Mouse (Mus musculus): Measurements from ENCODE around the gene Tmem37. TPM values are rescaled to one million over a fixed set of nuclear protein-coding genes. Genes with fewer than 3 reads are reported as not detected.

Gene Tmem37
- polyA plus RNA-seq, 1 experiment from 2014 or later = 5.5 TPM

- H3K27me3 ChIP-seq = peaks cover 37% of the 10 kb centered on the region
- H3K27ac ChIP-seq = no peak overlapping the region
- H3K36me3 ChIP-seq = no peaks in the 10 kb centered on the region
- no peak overlapping the region for H3K9ac ChIP-seq
- no peaks in the 10 kb centered on the region for H3K9me3 ChIP-seq
- no peak overlapping the region for H3K4me3 ChIP-seq
- H3K4me2 ChIP-seq = no peak overlapping the region
- ATAC-seq (ENCODE audit: insufficient number of reproducible peaks, insufficient read depth, low FRiP score, low TSS enrichment, low read depth) = no peak
- WGBS = 86% methylated on average over 4 of the region's 4 CpGs
- H3K4me1 ChIP-seq = peaks cover 19% of the 10 kb centered on the region
Measured at GRCm38 (mm10) chr1:120071133-120071532, 2.7 kb downstream of the Tmem37 start.

- no peak overlapping the region for H3K27ac ChIP-seq
- 58% methylated on average over 6 of the region's 6 CpGs for WGBS
- peaks cover 30% of the 10 kb centered on the region for H3K27me3 ChIP-seq
- no peak overlapping the region for H3K4me3 ChIP-seq
- no peaks in the 10 kb centered on the region for H3K36me3 ChIP-seq
- no peak overlapping the region for H3K4me2 ChIP-seq
- H3K9ac ChIP-seq = no peak overlapping the region
- no peaks in the 10 kb centered on the region for H3K9me3 ChIP-seq
- H3K4me1 ChIP-seq = peaks cover 19% of the 10 kb centered on the region
- no peak for ATAC-seq (ENCODE audit: insufficient number of reproducible peaks, insufficient read depth, low FRiP score, low TSS enrichment, low read depth)
Measured at GRCm38 (mm10) chr1:120070168-120070567, 3.7 kb downstream of the Tmem37 start.

GRCm38 (mm10) chr1:120069120-120069519 lies 4.8 kb downstream of the Tmem37 start:
- H3K4me3 ChIP-seq = no peak overlapping the region
- WGBS = 79% methylated on average over 5 of the region's 5 CpGs
- H3K9ac ChIP-seq = no peak overlapping the region
- H3K27ac ChIP-seq = no peak overlapping the region
- no peak for ATAC-seq (ENCODE audit: insufficient number of reproducible peaks, insufficient read depth, low FRiP score, low TSS enrichment, low read depth)
- no peaks in the 10 kb centered on the region for H3K36me3 ChIP-seq
- H3K4me2 ChIP-seq = no peak overlapping the region
- peaks cover 16% of the 10 kb centered on the region for H3K4me1 ChIP-seq
- H3K27me3 ChIP-seq = peaks cover 20% of the 10 kb centered on the region
- no peaks in the 10 kb centered on the region for H3K9me3 ChIP-seq

- H3K27ac ChIP-seq = no peak overlapping the region
- no peak overlapping the region for H3K4me3 ChIP-seq
- 86% methylated on average over 3 of the region's 3 CpGs for WGBS
- H3K27me3 ChIP-seq = no peaks in the 10 kb centered on the region
- no peaks in the 10 kb centered on the region for H3K36me3 ChIP-seq
- H3K9ac ChIP-seq = no peak overlapping the region
- no peaks in the 10 kb centered on the region for H3K9me3 ChIP-seq
- no peak for ATAC-seq (ENCODE audit: insufficient number of reproducible peaks, insufficient read depth, low FRiP score, low TSS enrichment, low read depth)
- no peak overlapping the region for H3K4me2 ChIP-seq
- no peaks in the 10 kb centered on the region for H3K4me1 ChIP-seq
Measured at GRCm38 (mm10) chr1:120066625-120067024, 7.2 kb downstream of the Tmem37 start.

GRCm38 (mm10) chr1:120066159-120066558 lies 7.7 kb downstream of the Tmem37 start:
- no peaks in the 10 kb centered on the region for H3K36me3 ChIP-seq
- no peak for ATAC-seq (ENCODE audit: insufficient number of reproducible peaks, insufficient read depth, low FRiP score, low TSS enrichment, low read depth)
- H3K9me3 ChIP-seq = no peaks in the 10 kb centered on the region
- WGBS = 86% methylated on average over 8 of the region's 8 CpGs
- no peak overlapping the region for H3K27ac ChIP-seq
- no peaks in the 10 kb centered on the region for H3K27me3 ChIP-seq
- H3K4me2 ChIP-seq = no peak overlapping the region
- no peak overlapping the region for H3K4me3 ChIP-seq
- no peak overlapping the region for H3K9ac ChIP-seq
- H3K4me1 ChIP-seq = no peaks in the 10 kb centered on the region

- Histone ChIP-seq H3K27me3 (no peaks in the 10 kb centered on the region), H3K4me2 (no peak overlapping the region), H3K36me3 (no peaks in the 10 kb centered on the region), H3K4me3 (no peak overlapping the region), H3K9ac (no peak overlapping the region), H3K4me1 (no peaks in the 10 kb centered on the region), H3K9me3 (no peaks in the 10 kb centered on the region), H3K27ac (no peak overlapping the region)
- no peak for ATAC-seq (ENCODE audit: insufficient number of reproducible peaks, insufficient read depth, low FRiP score, low TSS enrichment, low read depth)
- whole genome bisulfite sequencing = 87% methylated on average over 11 of the region's 11 CpGs
Measured at GRCm38 (mm10) chr1:120064036-120064682, 9.7 kb downstream of the Tmem37 start.

- H3K4me2 ChIP-seq = no peak overlapping the region
- no peaks in the 10 kb centered on the region for H3K27me3 ChIP-seq
- WGBS = 91% methylated on average over 7 of the region's 7 CpGs
- H3K9me3 ChIP-seq = no peaks in the 10 kb centered on the region
- no peak overlapping the region for H3K4me3 ChIP-seq
- no peaks in the 10 kb centered on the region for H3K36me3 ChIP-seq
- H3K27ac ChIP-seq = no peak overlapping the region
- peaks cover 5% of the 10 kb centered on the region for H3K4me1 ChIP-seq
- no peak for ATAC-seq (ENCODE audit: insufficient number of reproducible peaks, insufficient read depth, low FRiP score, low TSS enrichment, low read depth)
- H3K9ac ChIP-seq = no peak overlapping the region
Measured at GRCm38 (mm10) chr1:120062231-120062630, 11.6 kb downstream of the Tmem37 start.

GRCm38 (mm10) chr1:120060687-120061086 lies 13.2 kb downstream of the Tmem37 start:
- ATAC-seq (ENCODE audit: insufficient number of reproducible peaks, insufficient read depth, low FRiP score, low TSS enrichment, low read depth) = no peak
- H3K27me3 ChIP-seq = no peaks in the 10 kb centered on the region

GRCm38 (mm10) chr1:120057674-120058430 lies 16.0 kb downstream of the Tmem37 start:
- no peak overlapping the region for H3K4me3 ChIP-seq
- WGBS = 58% methylated on average over 8 of the region's 8 CpGs
- H3K27me3 ChIP-seq = no peaks in the 10 kb centered on the region
- H3K9ac ChIP-seq = no peak overlapping the region
- no peaks in the 10 kb centered on the region for H3K9me3 ChIP-seq
- no peak overlapping the region for H3K4me2 ChIP-seq
- H3K27ac ChIP-seq = no peak overlapping the region
- no peaks in the 10 kb centered on the region for H3K36me3 ChIP-seq
- no peak for ATAC-seq (ENCODE audit: insufficient number of reproducible peaks, insufficient read depth, low FRiP score, low TSS enrichment, low read depth)
- H3K4me1 ChIP-seq = peaks cover 7% of the 10 kb centered on the region

More at GRCm38 (mm10) chr1:120060687-120061086, 13.2 kb downstream of the Tmem37 start:
- no peaks in the 10 kb centered on the region for H3K9me3 ChIP-seq
- no peaks in the 10 kb centered on the region for H3K36me3 ChIP-seq
- no peak overlapping the region for H3K4me2 ChIP-seq
- no peak overlapping the region for H3K27ac ChIP-seq
- WGBS = 72% methylated on average over 5 of the region's 5 CpGs
- peaks cover 7% of the 10 kb centered on the region for H3K4me1 ChIP-seq
- H3K4me3 ChIP-seq = no peak overlapping the region
- H3K9ac ChIP-seq = no peak overlapping the region

- H3K36me3 ChIP-seq = no peaks in the 10 kb centered on the region
- H3K9me3 ChIP-seq = no peaks in the 10 kb centered on the region
- H3K4me3 ChIP-seq = no peak overlapping the region
- no peak overlapping the region for H3K27ac ChIP-seq
- ATAC-seq (ENCODE audit: insufficient number of reproducible peaks, insufficient read depth, low FRiP score, low TSS enrichment, low read depth) = no peak; the same call in 1 of the 2 replicates
- no peaks in the 10 kb centered on the region for H3K27me3 ChIP-seq
- H3K4me1 ChIP-seq = peaks cover 7% of the 10 kb centered on the region
- H3K4me2 ChIP-seq = no peak overlapping the region
- WGBS = 42% methylated on average over 14 of the region's 14 CpGs
- no peak overlapping the region for H3K9ac ChIP-seq
Measured at GRCm38 (mm10) chr1:120057044-120057443, 16.8 kb downstream of the Tmem37 start.

GRCm38 (mm10) chr1:120056236-120056635 lies 17.6 kb downstream of the Tmem37 start:
- Histone ChIP-seq H3K9ac (no peak overlapping the region), H3K27ac (peak overlapping the region; percentile 8; the same call in 1 of the 2 replicates), H3K4me1 (peaks cover 7% of the 10 kb centered on the region), H3K9me3 (no peaks in the 10 kb centered on the region), H3K4me2 (no peak overlapping the region), H3K27me3 (no peaks in the 10 kb centered on the region), H3K36me3 (no peaks in the 10 kb centered on the region), H3K4me3 (no peak overlapping the region)
- WGBS = 74% methylated on average over 7 of the region's 7 CpGs
- no peak for ATAC-seq (ENCODE audit: insufficient number of reproducible peaks, insufficient read depth, low FRiP score, low TSS enrichment, low read depth)

- no peak overlapping the region for H3K4me2 ChIP-seq
- H3K36me3 ChIP-seq = no peaks in the 10 kb centered on the region
- H3K4me1 ChIP-seq = peaks cover 7% of the 10 kb centered on the region
- no peak overlapping the region for H3K9ac ChIP-seq
- no peak for ATAC-seq (ENCODE audit: insufficient number of reproducible peaks, insufficient read depth, low FRiP score, low TSS enrichment, low read depth)
- no peaks in the 10 kb centered on the region for H3K27me3 ChIP-seq
- WGBS = 75% methylated on average over 6 of the region's 6 CpGs
- no peak overlapping the region for H3K4me3 ChIP-seq
- H3K9me3 ChIP-seq = no peaks in the 10 kb centered on the region
- H3K27ac ChIP-seq = no peak overlapping the region
Measured at GRCm38 (mm10) chr1:120055475-120055874, 18.4 kb downstream of the Tmem37 start.

All from embryonic facial prominence, embryonic 13.5 days (tissue).